24 mouse cellular contexts compared by ENCODE assay signal in genomic region chr12:44378431-44379161, GRCm38 (mm10). TPM values are rescaled to one million over a fixed set of nuclear protein-coding genes. Genes with fewer than 3 reads are reported as not detected.
DNase-seq lines count a peak whose midpoint lies in the region; ATAC-seq and TF ChIP-seq lines count a peak whose summit lies in the region.
"Had no signal": no experiment of that assay in that cellular context is flagged by ENCODE, and none has a peak within 500 bp of the region (broad histone marks: within the 10 kb centered on the region; RNA-seq: fewer than 3 reads in every experiment).

No protein-coding gene starts in this region.

- H3K4me3 ChIP-seq in forebrain, postnatal 0 days (ENCODE audit: low read depth, low read length): no peak overlapping the region
- H3K4me3 ChIP-seq in forebrain, embryonic 13.5 days: no peak overlapping the region
- H3K4me3 ChIP-seq in lung, embryonic 14.5 days (ENCODE audit: low read depth, low read length): no peak overlapping the region
- H3K4me3 ChIP-seq in lung, adult 2 months (replicated peaks; ENCODE audit: extremely low read depth, low read depth, low read length): no peak overlapping the region
- H3K4me3 ChIP-seq in midbrain, postnatal 0 days (ENCODE audit: low read depth, low read length): no peak overlapping the region
- no peak overlapping the region for H3K4me3 ChIP-seq in midbrain, embryonic 13.5 days (replicated peaks)
- H3K4me3 ChIP-seq in hindbrain, embryonic 16.5 days (ENCODE audit: low read length): no peak overlapping the region
- H3K4me3 ChIP-seq: embryonic facial prominence, embryonic 15.5 days; heart, embryonic 10.5 days; intestine, embryonic 15.5 days; limb, embryonic 15.5 days; neural tube, embryonic 12.5 days; stomach, embryonic 15.5 days had no signal

- no peaks in the 10 kb centered on the region for H3K36me3 ChIP-seq in forebrain, postnatal 0 days (ENCODE audit: insufficient read depth)
- no peaks in the 10 kb centered on the region for H3K36me3 ChIP-seq in forebrain, embryonic 13.5 days (ENCODE audit: poor library complexity, severe bottlenecking)
- no peaks in the 10 kb centered on the region for H3K36me3 ChIP-seq in lung, embryonic 14.5 days (ENCODE audit: insufficient read depth)
- H3K36me3 ChIP-seq in midbrain, postnatal 0 days (ENCODE audit: insufficient read depth, low read length): no peaks in the 10 kb centered on the region
- no peaks in the 10 kb centered on the region for H3K36me3 ChIP-seq in midbrain, embryonic 13.5 days
- no peaks in the 10 kb centered on the region for H3K36me3 ChIP-seq in hindbrain, embryonic 16.5 days (ENCODE audit: control insufficient read depth, insufficient read depth, low read length)
- H3K36me3 ChIP-seq: embryonic facial prominence, embryonic 15.5 days; heart, embryonic 10.5 days; intestine, embryonic 15.5 days; limb, embryonic 15.5 days; neural tube, embryonic 12.5 days; stomach, embryonic 15.5 days had no signal

- no peaks in the 10 kb centered on the region for H3K27me3 ChIP-seq in forebrain, postnatal 0 days (ENCODE audit: insufficient read depth, low read length)
- no peaks in the 10 kb centered on the region for H3K27me3 ChIP-seq in forebrain, embryonic 13.5 days
- no peaks in the 10 kb centered on the region for H3K27me3 ChIP-seq in lung, embryonic 14.5 days (ENCODE audit: insufficient read depth, low read length)
- H3K27me3 ChIP-seq in midbrain, postnatal 0 days (ENCODE audit: insufficient read depth, low read length): no peaks in the 10 kb centered on the region
- H3K27me3 ChIP-seq in midbrain, embryonic 13.5 days: no peaks in the 10 kb centered on the region
- no peaks in the 10 kb centered on the region for H3K27me3 ChIP-seq in hindbrain, embryonic 16.5 days (replicated peaks; ENCODE audit: control insufficient read depth, insufficient read depth, low read length)
- H3K27me3 ChIP-seq: embryonic facial prominence, embryonic 15.5 days; intestine, embryonic 15.5 days; limb, embryonic 15.5 days; neural tube, embryonic 12.5 days; stomach, embryonic 15.5 days had no signal

- H3K9me3 ChIP-seq in forebrain, postnatal 0 days (ENCODE audit: low read length): no peaks in the 10 kb centered on the region
- no peaks in the 10 kb centered on the region for H3K9me3 ChIP-seq in forebrain, embryonic 13.5 days (replicated peaks)
- H3K9me3 ChIP-seq in lung, embryonic 14.5 days (ENCODE audit: low read depth, low read length): no peaks in the 10 kb centered on the region
- H3K9me3 ChIP-seq in midbrain, postnatal 0 days (ENCODE audit: low read length): no peaks in the 10 kb centered on the region
- no peaks in the 10 kb centered on the region for H3K9me3 ChIP-seq in midbrain, embryonic 13.5 days
- no peaks in the 10 kb centered on the region for H3K9me3 ChIP-seq in hindbrain, embryonic 16.5 days (ENCODE audit: control insufficient read depth, low read length)
- H3K9me3 ChIP-seq: embryonic facial prominence, embryonic 15.5 days; heart, embryonic 10.5 days; intestine, embryonic 15.5 days; limb, embryonic 15.5 days; neural tube, embryonic 12.5 days; stomach, embryonic 15.5 days had no signal

- peak; percentile 23; the same call in 1 of the 2 replicates for ATAC-seq in forebrain, postnatal 0 days
- ATAC-seq in forebrain, embryonic 13.5 days: no peak
- ATAC-seq in lung, embryonic 14.5 days (ENCODE audit: insufficient read depth): peak; percentile 63; the same call in 1 of the 2 replicates
- ATAC-seq in midbrain, postnatal 0 days (ENCODE audit: low FRiP score): no peak
- no peak for ATAC-seq in midbrain, embryonic 13.5 days
- ATAC-seq in hindbrain, embryonic 16.5 days: peak; percentile 71
- ATAC-seq: CD4-positive, CD25-positive, alpha-beta regulatory T cell, adult 4 months; intestine, embryonic 15.5 days had no signal

- no peak overlapping the region for H3K4me2 ChIP-seq in forebrain, postnatal 0 days (ENCODE audit: low read depth)
- no peak overlapping the region for H3K4me2 ChIP-seq in forebrain, embryonic 13.5 days
- no peak overlapping the region for H3K4me2 ChIP-seq in lung, embryonic 14.5 days
- H3K4me2 ChIP-seq in midbrain, postnatal 0 days (ENCODE audit: low read depth, low read length, poor library complexity, severe bottlenecking): no peak overlapping the region
- no peak overlapping the region for H3K4me2 ChIP-seq in midbrain, embryonic 13.5 days (replicated peaks)
- H3K4me2 ChIP-seq in hindbrain, embryonic 16.5 days (ENCODE audit: low read length): no peak overlapping the region
- H3K4me2 ChIP-seq: embryonic facial prominence, embryonic 15.5 days; intestine, embryonic 15.5 days; limb, embryonic 15.5 days; neural tube, embryonic 12.5 days; stomach, embryonic 15.5 days had no signal

- 30% methylated on average over 8 of the region's 8 CpGs for WGBS in forebrain, postnatal 0 days
- 57% methylated on average over 8 of the region's 8 CpGs for WGBS in forebrain, embryonic 13.5 days
- WGBS in lung, embryonic 14.5 days: 61% methylated on average over 8 of the region's 8 CpGs
- WGBS in lung, adult 2 months: 62% methylated on average over 8 of the region's 8 CpGs
- WGBS in midbrain, postnatal 0 days: 61% methylated on average over 8 of the region's 8 CpGs
- WGBS in midbrain, embryonic 13.5 days: 72% methylated on average over 8 of the region's 8 CpGs
- 55% methylated on average over 8 of the region's 8 CpGs for WGBS in hindbrain, embryonic 16.5 days

- H3K9ac ChIP-seq in forebrain, postnatal 0 days: no peak overlapping the region
- no peak overlapping the region for H3K9ac ChIP-seq in forebrain, embryonic 13.5 days
- H3K9ac ChIP-seq in lung, embryonic 14.5 days: no peak overlapping the region
- H3K9ac ChIP-seq in midbrain, postnatal 0 days (replicated peaks; ENCODE audit: low read length, poor library complexity, severe bottlenecking): no peak overlapping the region
- no peak overlapping the region for H3K9ac ChIP-seq in midbrain, embryonic 13.5 days (replicated peaks)
- no peak overlapping the region for H3K9ac ChIP-seq in hindbrain, embryonic 16.5 days (ENCODE audit: low read depth, low read length)
- H3K9ac ChIP-seq: embryonic facial prominence, embryonic 15.5 days; intestine, embryonic 15.5 days; limb, embryonic 15.5 days; liver, embryonic 14.5 days; neural tube, embryonic 12.5 days; stomach, embryonic 15.5 days had no signal

- TF ChIP-seq CTCF in forebrain, postnatal 0 days (IDR thresholded peaks at IDR 0.05; ENCODE audit: low read depth): no peak
- TF ChIP-seq CTCF in lung, embryonic 14.5 days (IDR thresholded peaks at IDR 0.05; ENCODE audit: low read depth): no peak
- TF ChIP-seq CTCF in lung, adult 2 months (IDR thresholded peaks at IDR 0.05; ENCODE audit: insufficient read depth, low read length): no peak
- no peak for TF ChIP-seq CTCF in midbrain, postnatal 0 days (IDR thresholded peaks at IDR 0.05)

- peak; percentile 17 for DNase-seq in forebrain, postnatal 0 days
- peak; percentile 50 for DNase-seq in lung, embryonic 14.5 days
- no peak for DNase-seq in lung, adult 2 months
- DNase-seq in midbrain, postnatal 0 days (ENCODE audit: low spot score): peak; percentile 48
- DNase-seq in Muller cell, postnatal 12 days (ENCODE audit: inconsistent ontology term): no peak
- DNase-seq: adrenal gland, postnatal 25 days; cerebellum, adult 9-10 months; heart, postnatal 4 days; kidney, adult 8-10 months; kidney, postnatal 14 days; layer of hippocampus, postnatal 36 days; thymus, adult 18-20 months; thymus, postnatal 36 days had no signal

- H3K27ac ChIP-seq in forebrain, postnatal 0 days (ENCODE audit: low read depth, low read length): no peak overlapping the region
- H3K27ac ChIP-seq in forebrain, embryonic 13.5 days: no peak overlapping the region
- no peak overlapping the region for H3K27ac ChIP-seq in lung, embryonic 14.5 days (ENCODE audit: low read depth)
- H3K27ac ChIP-seq in midbrain, postnatal 0 days (ENCODE audit: low read depth, low read length): no peak overlapping the region
- H3K27ac ChIP-seq in midbrain, embryonic 13.5 days: no peak overlapping the region
- H3K27ac ChIP-seq in hindbrain, embryonic 16.5 days (ENCODE audit: low read depth, low read length): no peak overlapping the region
- H3K27ac ChIP-seq: embryonic facial prominence, embryonic 15.5 days; heart, embryonic 10.5 days; intestine, embryonic 15.5 days; limb, embryonic 15.5 days; liver, embryonic 14.5 days; neural tube, embryonic 12.5 days; stomach, embryonic 15.5 days had no signal

- TF ChIP-seq POLR2A in lung, adult 2 months (IDR thresholded peaks at IDR 0.05; ENCODE audit: borderline replicate concordance, extremely low read depth, low read depth, low read length): no peak

- H3K4me1 ChIP-seq in forebrain, postnatal 0 days (ENCODE audit: insufficient read depth): peaks cover 5% of the 10 kb centered on the region; the same call in 1 of the 2 replicates
- peaks cover 22% of the 10 kb centered on the region for H3K4me1 ChIP-seq in forebrain, embryonic 13.5 days
- H3K4me1 ChIP-seq in lung, embryonic 14.5 days (ENCODE audit: insufficient read depth): no peaks in the 10 kb centered on the region
- no peaks in the 10 kb centered on the region for H3K4me1 ChIP-seq in lung, adult 2 months (ENCODE audit: control insufficient read depth, insufficient read depth, low read length)
- no peaks in the 10 kb centered on the region for H3K4me1 ChIP-seq in midbrain, postnatal 0 days (ENCODE audit: insufficient read depth, low read length)
- peaks cover 11% of the 10 kb centered on the region; the same call in 1 of the 2 replicates for H3K4me1 ChIP-seq in midbrain, embryonic 13.5 days (replicated peaks)
- H3K4me1 ChIP-seq in hindbrain, embryonic 16.5 days (ENCODE audit: control insufficient read depth, insufficient read depth, low read depth, low read length): no peaks in the 10 kb centered on the region
- H3K4me1 ChIP-seq: embryonic facial prominence, embryonic 15.5 days; heart, embryonic 10.5 days; intestine, embryonic 15.5 days; limb, embryonic 15.5 days; neural tube, embryonic 12.5 days; stomach, embryonic 15.5 days had no signal

RNA-seq across cellular contexts. Expression of gene Nrcam, which starts 49.9 kb away (rescaled TPM):
- 147 and 185 TPM in 2 replicates for total RNA-seq in forebrain, postnatal 0 days (2014; rRNA removed)
- 87.5 and 101 TPM in 2 replicates for polyA plus RNA-seq in forebrain, postnatal 0 days (2015; fragmentation: Nextera tagmentation; extraction: Ambion mirVana)
- 83.7 and 91.2 TPM in 2 replicates for polyA plus RNA-seq in forebrain, embryonic 13.5 days (2015; fragmentation: Nextera tagmentation; extraction: Ambion mirVana)
- 19.8 and 20.6 TPM in 2 replicates for polyA plus RNA-seq in lung, embryonic 14.5 days (2014; fragmentation: Nextera tagmentation; extraction: Ambion mirVana)
- polyA plus RNA-seq in lung, adult 2 months (2012; rRNA removed): 2.4 and 4.4 TPM in 2 replicates
- total RNA-seq in midbrain, postnatal 0 days (2014; rRNA removed): 173 and 193 TPM in 2 replicates
- 95.3 and 109 TPM in 2 replicates for polyA plus RNA-seq in midbrain, postnatal 0 days (2015; fragmentation: Nextera tagmentation; extraction: Ambion mirVana)
- 134 and 146 TPM in 2 replicates for polyA plus RNA-seq in midbrain, embryonic 13.5 days (2015; fragmentation: Nextera tagmentation; extraction: Ambion mirVana)
- 125 and 142 TPM in 2 replicates for polyA plus RNA-seq in hindbrain, embryonic 16.5 days (2015; fragmentation: Nextera tagmentation; extraction: Ambion mirVana)
- polyA plus RNA-seq: CD4-positive, CD25-positive, alpha-beta regulatory T cell, adult 4 months had no signal

Comparison
In these comparisons a context has a peak if more than half of its experiments do, and no peak if none do; other contexts are left out.
1. ATAC-seq: peak in forebrain, postnatal 0 days (single experiment), lung, embryonic 14.5 days (single experiment) and hindbrain, embryonic 16.5 days (single experiment); none in forebrain, embryonic 13.5 days (single experiment), midbrain, postnatal 0 days (single experiment) and midbrain, embryonic 13.5 days (single experiment).
2. DNase-seq: peak in forebrain, postnatal 0 days (single experiment), lung, embryonic 14.5 days (single experiment) and midbrain, postnatal 0 days (single experiment); none in lung, adult 2 months (single experiment) and Muller cell, postnatal 12 days (single experiment).